Mouse (Mus musculus) hematopoietic stem cell, adult 5-6 weeks (primary cell): ENCODE results near the gene Ufm1. TPM values are rescaled to one million over a fixed set of nuclear protein-coding genes. Genes with fewer than 3 reads are reported as not detected.

Experiments used
- ATAC-seq, 2 experiments: fragments of 125-278 bp in 1 of 2; replicated peaks in 1 of 2; 2 replicates each; pipeline ENCODE4 v1.8.0; 2016 to 2017; ENCODE audit warnings: inconsistent platforms in 2 of 2, mild to moderate bottlenecking in 2 of 2, moderate number of reproducible peaks in 2 of 2, low read depth in 1 of 2, moderate TSS enrichment in 1 of 2; ENCODE audit not compliant: low FRiP score in 2 of 2, poor library complexity in 2 of 2, severe bottlenecking in 2 of 2, insufficient read depth in 1 of 2, low TSS enrichment in 1 of 2
- total RNA-seq: library from RNA; stranded (forward); fragments of 172-1452, 232-1000 nt; gene quantifications from 2 replicates; pipeline ENCODE4 v1.2.3, GENCODE M21; 2017

Ufm1 gene
- 49.2 and 83.8 TPM in 2 replicates for total RNA-seq

DNA sequence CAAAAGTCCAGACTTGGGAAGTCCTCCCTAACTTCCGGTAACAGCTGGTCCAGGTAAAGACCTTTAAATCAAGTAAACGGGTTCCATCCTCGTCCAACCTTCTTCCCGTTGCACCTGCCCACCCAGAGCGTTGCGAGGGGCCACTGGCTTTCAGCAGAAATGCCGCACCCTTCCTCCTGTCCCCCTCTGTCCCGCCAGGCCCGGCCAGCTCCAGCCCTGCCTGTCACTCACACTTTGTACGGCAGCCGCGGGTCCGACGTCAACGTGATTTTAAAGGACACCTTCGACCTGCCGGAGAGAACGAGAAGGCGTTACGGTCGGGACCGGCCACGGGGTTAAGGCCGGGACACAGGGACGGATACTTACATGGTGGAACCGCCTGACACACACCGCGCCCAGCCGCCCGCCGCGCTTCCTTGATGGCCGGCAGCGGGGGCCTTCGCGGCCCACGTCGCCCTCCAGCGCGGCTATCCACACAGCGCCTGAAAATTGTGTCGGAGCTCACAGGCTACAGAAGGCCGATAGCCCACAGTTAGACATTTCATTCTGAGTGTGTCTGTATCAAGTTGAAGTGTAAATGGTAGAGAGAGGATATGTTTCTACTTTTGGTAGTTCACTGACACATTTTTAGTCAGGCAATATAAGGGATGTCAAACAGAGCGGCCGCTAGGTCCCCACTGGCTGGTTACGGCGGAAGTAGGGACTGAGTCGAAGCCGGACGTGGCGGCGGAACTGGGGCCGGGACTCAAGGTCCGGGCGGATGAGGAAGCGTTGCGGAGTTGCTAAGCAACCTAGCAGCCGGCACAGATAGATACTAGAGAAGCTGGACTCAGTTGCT is at the start of gene Ufm1:
Gene Ufm1 (minus strand): TSS at position 448 of the 838 bp plus-strand sequence.
- ATAC-seq: peak; percentile 99

DNA sequence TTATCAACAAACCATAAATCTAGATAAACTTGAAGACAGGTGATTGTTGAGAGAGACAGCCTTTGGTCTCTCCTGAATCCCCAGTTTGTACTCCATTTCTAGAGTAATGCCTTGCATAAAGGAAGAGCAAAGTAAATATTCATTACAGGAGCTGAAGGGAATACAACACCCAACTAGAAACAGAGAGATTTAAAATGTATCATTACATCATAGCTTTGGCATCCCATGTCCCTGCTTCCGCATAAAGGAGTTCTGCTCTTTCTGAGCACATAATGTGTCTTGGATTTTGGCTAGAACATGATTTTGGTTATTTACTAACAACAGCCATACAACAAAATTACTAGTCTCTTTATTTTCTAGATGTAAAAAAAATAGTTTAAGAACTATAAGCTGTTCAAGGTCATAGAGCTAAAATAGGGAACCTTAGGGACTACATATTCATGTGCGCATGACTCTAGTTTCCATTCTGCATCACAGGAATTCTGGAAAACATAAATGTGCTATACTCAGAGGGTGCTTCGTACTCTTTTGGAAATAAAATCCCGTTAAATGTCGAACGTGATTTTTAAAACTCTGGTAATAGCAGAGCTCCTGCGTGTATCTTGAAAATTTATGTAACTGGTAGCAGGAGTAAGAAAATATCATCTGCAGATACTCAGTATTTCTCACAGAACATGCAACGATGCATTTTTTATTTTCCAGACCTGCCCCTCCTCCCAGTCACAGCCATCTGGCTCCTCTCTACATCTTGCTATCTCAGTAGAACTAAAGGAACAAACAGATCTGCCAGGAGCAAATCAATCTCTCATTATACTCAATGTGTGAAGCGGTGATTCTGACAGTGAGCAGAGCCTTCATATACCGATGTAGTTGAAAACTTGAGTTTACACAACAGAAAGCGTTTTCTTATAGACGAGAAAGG is 27.2 kb upstream of the Ufm1 start:
- no peak for ATAC-seq

DNA sequence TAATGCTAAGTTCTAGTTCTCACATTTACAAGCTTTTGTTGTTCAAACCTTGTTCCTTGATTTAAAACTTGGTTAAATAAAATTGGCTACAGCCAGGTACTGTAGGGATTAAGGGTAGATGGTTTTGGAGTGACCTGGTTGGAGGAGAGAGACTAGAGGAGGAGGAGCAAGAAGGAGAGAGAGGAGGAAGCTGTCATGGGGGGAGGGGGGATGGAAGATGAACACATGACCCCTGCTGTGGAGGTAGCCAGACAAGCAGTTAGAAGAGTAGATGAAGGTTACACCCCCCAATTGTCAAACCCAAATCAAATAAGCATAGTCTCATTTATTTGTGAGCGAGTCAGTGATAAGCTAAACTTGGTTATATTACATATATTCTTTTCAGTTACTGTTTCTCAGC is 8.0 kb upstream of the Ufm1 start:
- no peak for ATAC-seq

DNA sequence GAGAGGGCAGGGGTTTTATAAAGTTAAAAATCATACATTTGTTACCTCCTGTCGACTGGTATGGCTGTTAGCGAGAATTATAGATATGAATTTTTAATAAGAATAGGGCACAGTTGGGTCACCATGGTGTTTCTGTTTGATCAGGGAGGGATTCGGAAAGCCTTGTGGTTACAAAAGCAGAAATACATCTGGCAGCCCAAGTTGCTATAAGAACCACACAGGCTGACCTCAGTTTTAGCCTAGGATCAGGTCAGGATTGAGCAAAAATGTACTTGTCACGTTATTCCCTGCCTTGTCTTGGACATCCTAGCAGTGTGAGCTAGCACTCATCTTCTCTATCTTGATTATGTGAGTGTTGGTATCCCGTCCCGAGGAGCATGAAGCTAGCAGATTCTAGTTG is 6.9 kb upstream of the Ufm1 start:
- peak; percentile 69 for ATAC-seq

DNA sequence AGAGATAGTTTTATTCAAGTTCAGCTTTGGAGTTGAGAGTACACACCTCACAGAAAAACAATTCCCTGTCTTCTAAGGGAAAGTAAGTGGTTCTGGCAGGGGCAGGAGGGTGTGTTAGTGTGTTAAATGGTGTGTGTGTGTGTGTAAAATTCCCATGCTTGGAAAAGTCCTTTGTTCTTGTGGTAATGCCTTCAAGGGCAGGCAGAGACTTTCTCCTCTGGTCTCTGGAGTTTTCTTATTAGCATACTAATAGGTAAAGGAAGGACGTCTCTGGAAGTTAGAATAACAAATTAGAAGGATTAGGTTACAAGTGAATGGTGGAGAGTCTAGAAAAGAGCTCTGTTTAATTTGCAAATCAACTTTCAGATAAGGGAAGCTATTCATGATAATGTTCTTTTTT is 5.6 kb upstream of the Ufm1 start:
- no peak for ATAC-seq

DNA sequence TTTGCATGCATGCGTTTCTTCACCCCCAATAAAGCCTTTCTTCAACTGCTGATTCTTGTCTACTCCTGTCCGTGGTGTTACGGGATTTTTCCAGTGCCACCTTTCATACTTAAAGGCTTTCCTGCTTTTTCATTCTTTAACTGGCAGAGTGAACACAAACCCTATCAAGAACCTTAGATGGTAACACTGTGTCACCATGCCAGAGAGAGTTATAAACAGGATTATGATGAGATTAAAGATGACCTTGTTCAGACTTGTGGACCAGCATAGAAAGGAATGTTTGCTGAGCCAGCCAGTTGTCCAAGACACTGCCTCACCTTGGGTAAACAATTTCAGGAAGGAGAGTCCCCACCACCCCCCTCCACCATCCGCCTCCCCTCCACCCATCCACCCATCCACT is 4.6 kb upstream of the Ufm1 start:
- ATAC-seq: no peak

DNA sequence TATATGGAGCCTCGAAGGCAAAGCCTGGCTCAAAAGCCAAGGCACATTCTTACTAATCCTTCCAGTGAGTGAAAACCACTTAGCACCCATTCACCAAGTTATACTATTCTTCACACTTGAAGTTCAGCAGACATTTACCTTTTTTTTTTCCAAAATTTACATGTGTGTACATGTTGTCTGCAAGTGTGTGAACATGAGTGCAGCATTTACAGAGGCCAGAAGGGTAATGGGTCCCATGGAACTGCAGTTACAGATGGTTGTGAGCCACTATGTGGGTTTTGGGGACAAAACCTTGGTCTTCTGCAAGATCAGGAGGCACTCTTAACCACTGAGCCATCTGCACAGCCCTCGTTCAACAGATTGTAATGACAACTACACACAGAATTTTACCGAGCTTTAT is 8.8 kb downstream of the Ufm1 start:
- ATAC-seq: no peak

DNA sequence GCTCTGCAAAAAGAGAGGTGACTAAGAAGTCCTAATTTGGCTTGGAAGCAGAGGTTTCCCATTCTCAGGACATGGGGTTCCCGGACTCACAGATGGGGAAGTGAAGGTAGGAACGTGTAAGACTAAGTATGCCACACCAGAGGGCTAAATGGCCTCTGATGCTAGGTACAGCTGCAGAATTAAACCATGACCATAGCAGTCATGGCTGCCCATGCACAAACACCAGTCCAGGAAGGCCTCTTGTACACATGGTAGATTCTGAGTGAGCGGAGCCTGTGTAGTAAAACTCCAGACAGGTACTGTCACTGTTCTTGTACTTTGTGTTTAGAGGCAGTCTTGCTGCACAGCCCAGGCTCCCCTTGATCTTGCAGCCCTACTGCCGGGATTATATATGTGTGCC is 9.4 kb downstream of the Ufm1 start:
- ATAC-seq: no peak

DNA sequence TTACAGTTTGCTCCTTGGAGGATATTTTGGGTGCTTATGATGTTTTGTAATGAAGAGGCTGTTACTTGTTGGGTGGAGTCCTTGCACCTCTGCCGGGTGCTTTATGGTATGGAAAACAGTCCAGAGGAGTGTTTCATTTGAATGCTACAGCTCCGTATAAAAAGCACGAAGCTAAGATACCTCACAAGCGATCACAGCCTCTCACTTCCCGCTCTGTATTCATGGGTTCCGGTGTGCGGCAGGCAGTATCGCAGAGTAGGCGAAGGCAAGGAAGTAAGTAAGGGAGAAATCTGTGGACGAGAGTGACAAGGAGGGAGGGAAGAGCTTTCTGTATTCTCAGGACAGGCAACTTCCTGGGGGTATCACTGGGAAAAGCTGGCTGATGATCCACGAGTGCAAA is 15.4 kb downstream of the Ufm1 start:
- ATAC-seq: no peak

DNA sequence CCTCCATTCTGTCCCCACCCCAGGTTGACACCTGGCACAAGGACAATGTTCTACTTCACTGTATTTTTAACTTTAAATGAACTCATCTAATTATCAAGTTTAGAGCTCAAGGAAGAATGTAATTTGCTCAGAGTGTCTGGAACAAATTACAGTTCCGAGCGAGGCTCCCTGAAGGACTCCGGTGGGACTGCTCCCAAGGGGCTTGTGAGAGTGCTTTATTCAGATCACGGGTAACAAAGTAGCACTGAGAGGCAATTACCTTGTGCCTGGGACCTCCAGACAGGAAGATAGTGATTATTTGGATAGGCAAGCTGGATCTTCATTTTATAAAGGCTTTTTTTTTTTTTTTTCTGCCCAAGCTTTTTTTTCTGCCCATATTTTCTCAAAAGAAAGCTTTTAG is 15.9 kb downstream of the Ufm1 start:
- ATAC-seq: no peak

DNA sequence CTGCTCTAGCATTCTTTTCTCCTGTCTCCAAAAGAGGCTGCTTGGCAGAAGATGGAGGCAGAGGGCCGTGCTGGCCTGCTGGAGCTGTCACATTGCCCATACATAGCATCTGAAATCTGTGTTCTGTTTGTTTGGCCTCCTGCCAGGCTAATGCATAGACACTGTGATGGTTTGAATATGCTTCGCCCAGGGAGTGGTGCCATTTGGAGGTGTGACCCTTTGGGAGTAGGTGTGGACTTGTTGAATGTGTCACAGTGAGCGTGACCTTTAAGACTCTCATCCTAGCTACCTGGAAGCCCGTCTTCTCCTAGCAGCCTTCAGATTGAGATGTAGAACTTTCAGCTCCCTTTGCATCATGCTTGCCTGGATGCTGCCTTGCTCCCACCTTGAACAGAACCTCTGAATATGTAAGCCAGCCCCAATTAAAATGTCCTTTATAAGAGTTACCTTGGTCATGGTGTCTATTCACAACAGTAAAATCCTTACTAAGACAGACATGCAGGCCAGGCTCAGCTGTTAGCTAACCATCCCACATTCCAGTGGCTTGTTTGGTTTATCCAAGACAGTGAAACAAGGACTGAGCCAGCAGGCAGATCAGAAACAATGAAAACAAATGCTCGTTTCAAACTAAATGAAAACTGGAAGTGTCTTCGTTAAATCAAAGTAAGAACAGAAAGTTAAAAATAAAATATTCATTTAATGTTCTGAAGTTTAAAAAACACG is 17.3 kb downstream of the Ufm1 start:
- ATAC-seq: no peak

DNA sequence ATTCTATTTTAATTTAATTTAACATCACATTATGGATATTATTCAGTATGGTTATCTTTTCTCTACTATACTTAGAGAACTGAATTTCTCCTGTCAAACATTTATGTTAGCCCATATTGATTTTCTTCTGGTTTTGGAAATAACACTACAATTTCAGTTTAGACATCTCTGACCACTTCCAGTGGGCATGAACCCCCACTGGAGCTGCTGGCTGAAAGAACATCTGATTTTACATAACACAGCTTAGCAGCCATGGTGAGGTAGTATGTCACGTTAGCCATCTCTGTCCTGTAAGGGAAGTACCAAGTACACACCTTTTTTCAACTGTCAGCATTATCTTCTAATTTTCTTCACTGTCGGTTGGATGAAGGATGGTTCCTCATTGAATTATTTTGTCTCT is 18.8 kb downstream of the Ufm1 start, which contains the start of gene Gm10985:
Gene Gm10985 (plus strand): TSS at position 301 of the 400 bp plus-strand sequence.
- no peak for ATAC-seq

DNA sequence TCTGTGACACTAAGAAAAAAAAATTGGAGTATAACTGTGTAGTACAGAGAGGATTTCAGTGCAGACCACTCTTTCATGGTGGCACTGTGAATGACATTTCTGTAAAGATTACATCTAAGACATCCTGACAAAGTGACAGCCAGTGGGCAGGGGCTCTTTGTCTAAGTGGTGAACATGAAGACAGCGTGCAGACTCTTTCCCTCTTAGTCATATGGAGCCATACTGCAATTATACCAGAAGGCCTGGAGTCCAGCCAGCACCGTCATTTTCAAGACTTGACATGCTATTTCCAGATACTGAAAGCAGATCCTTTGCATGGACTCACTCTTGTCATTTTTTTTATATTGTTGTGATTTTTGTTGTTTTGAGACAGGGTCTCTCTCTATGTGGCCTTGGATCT is 29.4 kb downstream of the Ufm1 start:
- no peak for ATAC-seq

DNA sequence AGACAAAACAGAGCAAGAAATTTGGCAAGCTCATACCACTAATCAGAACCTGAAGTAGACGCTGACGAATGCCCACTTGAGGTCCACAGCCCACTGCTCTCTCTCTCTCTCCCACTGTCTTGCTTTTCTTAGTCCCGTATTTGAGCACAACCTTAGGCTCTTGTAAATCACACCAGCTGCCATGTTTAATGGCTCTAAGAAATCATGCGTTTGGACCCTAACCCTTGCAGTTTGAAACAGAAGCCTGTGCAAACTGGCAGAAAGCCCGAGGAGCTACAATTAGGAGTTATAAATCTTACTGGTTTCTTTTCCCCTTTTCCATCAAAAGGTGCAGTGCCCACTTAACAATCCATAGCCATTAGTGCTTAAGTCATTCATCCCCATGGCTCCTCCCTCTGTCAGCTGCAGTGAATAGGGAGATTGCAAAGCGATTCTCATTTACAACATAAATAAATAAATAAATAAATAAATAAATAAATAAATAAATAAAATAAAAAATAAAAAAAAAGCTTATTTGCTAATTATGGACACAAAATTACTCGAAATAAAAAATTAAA is 50.1 kb downstream of the Ufm1 start:
- ATAC-seq: no peak
